Mouse (Mus musculus) fibroblast of lung, adult 2 months (primary cell): ENCODE data around the gene Rnf187.

Experiments used
- DNase-seq: peaks from one replicate; pipeline ENCODE4 v3.0.0-alpha.2; 2011; ENCODE audit warnings: low read depth

Rnf187 gene

DNA sequence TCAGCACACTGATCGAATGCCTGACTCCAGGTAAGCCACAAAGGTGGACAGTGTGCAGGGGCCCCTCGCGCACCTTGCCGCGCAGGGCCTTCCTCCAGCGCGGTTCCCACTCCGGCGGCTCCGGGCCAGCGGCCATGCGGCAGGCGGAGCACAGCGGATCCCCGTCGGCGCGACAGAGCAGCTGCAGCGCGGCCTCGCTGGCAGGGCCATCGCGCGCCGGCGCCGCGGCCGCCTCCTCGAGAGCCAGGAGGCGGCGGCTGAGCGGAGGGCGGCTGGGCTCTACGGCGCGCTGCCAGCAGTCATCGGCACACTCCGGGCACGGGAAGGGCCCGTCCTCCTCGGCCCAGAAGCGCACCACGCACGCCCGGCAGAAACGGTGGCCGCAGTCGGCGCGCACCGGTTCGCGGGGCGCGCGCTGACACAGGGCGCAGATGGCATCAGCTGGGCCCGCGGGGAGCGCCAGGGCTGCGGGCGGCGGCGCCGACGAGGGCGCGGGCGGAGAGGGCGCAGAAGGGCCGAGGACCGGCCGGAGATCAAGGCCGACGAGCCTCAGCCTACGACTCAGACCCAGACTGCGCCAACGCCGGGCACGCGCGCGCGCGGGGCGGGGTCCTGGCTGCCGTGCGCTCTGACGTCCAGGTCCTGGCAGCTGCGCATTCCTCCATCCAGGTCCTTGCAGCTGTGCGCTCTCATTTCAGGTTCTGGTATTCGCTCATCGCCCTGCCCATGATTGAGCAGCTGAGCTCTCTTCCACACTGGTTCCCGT, at the start of gene Rnf187:
TSS of gene Rnf187 (minus strand) at position 595 of the 766 bp plus-strand sequence.
- DNase-seq, result peak; percentile 68

- DNase-seq, result no peak
Observed at GRCm38 (mm10) chr11:58985299-58985917, 46.7 kb upstream of the Rnf187 start.

DNA sequence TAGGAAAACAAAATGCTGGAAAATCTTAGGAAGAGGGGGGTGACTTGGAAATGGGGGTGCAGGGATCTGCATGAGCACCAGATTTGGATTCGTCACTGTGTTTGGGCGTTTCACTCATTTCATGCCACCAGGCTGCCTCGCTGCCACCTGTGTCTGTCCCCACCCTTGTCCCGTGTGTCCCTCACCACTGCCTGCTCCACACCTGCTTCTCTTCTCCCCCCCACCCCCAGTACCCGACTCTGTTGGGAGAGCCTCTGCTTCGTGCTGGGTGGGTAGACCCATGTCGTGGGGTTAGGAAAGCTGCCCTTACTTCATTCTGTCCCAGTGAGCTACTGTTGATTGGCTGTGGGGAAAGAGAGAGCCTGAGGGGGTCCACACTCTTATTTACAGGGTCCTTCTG, 45.9 kb upstream of the Rnf187 start:
- no peak for DNase-seq

- no peak for DNase-seq
Observed at GRCm38 (mm10) chr11:58983691-58984341, 45.1 kb upstream of the Rnf187 start.

DNA sequence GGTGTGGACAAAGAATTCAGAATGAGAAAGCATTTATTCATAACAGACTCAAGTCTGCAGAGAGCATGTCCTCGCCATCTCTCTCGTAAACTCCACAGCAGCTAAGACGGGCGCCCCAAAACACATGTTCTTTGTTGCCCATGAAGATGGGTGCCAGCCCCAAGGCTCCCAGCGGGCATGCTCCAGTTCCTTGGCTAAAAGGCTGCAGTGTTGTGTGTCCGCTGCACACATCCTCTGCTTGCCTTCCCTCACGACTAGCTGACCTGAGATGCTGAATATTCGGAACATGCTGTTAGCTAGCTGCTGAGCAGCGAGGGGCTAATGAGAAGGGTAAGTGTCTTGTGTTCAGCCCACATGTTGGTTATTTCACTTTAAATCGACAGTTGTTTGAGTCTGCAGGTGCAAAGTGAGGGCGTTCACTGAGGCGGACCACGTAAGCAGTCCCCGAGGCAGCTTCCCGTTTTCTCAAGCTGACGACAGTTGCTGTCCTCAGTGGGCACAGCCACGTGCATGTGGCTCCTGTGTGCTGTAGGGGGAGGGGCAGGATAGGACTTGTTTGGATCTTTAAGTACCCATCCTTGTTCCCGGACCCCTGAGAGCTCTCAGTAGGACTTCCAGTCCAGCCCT, 43.9 kb upstream of the Rnf187 start:
- no peak for DNase-seq

GRCm38 (mm10) chr11:58981541-58982447, 43.1 kb upstream of the Rnf187 start:
- DNase-seq, result peak; percentile 56

GRCm38 (mm10) chr11:58980381-58980990, 41.8 kb upstream of the Rnf187 start:
- no peak for DNase-seq

DNA sequence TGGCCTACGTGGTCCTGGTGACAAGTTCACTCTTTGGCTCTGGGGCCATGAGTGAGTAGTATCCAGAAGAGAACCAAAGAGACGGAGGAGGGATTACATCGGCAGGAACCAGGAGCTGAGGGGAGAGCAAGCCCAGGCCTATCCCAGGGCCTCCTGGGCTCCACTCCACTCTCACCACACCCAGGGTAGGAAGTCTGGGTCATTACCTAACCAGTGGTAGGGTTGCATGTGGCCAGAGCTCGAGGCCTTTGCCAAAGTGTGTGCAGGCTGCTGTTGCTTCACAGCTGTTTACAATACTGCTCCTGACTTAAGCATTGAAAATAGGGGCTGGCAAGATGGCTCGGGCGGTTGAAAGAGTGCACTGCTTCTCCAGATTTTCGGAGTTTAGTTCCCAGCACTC, 40.9 kb upstream of the Rnf187 start:
- peak; percentile 83 for DNase-seq

DNA sequence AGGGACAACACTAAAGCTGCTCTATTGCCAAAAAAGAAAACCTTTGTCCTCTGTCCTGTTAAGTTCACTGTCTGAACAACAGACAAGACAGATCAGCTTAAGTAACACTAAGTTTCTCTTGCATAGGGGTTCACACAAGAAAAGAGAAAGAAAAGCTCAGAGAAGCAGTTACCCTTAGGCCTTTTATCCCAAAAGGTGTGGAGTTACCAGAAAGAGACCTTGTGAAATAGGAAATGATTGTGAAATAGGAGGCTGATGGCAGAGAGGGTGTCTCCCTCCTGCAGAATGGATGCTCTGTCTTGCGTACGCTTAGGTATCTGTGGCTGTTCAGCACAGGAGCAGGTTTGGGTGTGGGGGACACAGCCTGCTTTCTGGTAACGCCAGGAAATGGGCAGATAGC, 40.5 kb upstream of the Rnf187 start:
- DNase-seq, result no peak

GRCm38 (mm10) chr11:58978706-58979030, 40.0 kb upstream of the Rnf187 start:
- no peak for DNase-seq

GRCm38 (mm10) chr11:58978027-58978705, 39.5 kb upstream of the Rnf187 start, which contains the start of gene Trim11:
Gene Trim11 (plus strand): TSS chr11:58978093.
- DNase-seq, result no peak

GRCm38 (mm10) chr11:58977607-58978026, 38.9 kb upstream of the Rnf187 start:
- DNase-seq, result no peak

GRCm38 (mm10) chr11:58977150-58977549, 38.4 kb upstream of the Rnf187 start:
- no peak for DNase-seq

- DNase-seq, result no peak
Observed at GRCm38 (mm10) chr11:58974414-58974813, 35.7 kb upstream of the Rnf187 start.

DNA sequence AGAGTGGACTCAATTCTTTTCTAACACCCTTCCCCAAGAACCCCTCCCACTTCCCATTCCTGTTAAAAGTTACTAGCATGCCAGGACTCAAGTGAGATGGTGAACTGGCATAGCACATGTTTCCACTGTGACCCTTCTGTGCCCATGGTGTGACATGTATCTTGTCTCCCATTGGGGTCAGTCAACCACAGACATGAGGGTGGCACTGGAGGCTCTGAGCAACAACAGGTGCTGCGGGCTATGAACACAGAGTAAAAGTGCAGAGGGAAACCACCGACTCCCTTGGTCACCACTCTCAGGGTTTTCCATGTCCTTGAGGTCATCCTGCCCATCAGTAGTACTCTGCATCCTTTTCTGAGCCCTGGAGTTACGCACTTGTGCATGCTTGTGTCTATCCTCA, 33.1 kb upstream of the Rnf187 start:
- no peak for DNase-seq

GRCm38 (mm10) chr11:58970831-58971530, 32.3 kb upstream of the Rnf187 start:
- no peak for DNase-seq

GRCm38 (mm10) chr11:58969659-58970058, 30.9 kb upstream of the Rnf187 start:
- no peak for DNase-seq

DNA sequence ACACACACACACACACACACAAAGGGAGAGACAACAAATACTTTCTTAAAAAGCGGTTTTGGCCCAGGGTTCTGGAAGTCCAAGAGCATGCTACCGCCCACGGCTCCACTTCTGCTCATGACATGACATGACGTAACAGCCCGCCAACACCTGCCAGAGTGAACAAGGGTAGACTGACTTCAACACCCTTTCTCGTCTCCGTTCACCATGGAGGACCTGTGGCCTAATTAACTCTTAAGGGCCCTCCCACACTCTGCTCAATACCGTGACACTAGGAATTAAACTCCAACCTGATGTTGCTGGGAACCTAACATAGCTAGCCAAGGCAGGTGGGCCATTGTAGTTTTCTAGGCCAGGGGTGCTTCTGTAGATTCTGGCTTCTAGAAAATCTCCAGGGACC, 30.3 kb upstream of the Rnf187 start:
- no peak for DNase-seq

- DNase-seq, result no peak
Observed at GRCm38 (mm10) chr11:58968551-58968950, 29.8 kb upstream of the Rnf187 start.

GRCm38 (mm10) chr11:58967346-58967745, 28.6 kb upstream of the Rnf187 start:
- no peak for DNase-seq
